8 mouse cellular contexts compared by ENCODE assay signal in genomic region chr4:116627359-116627716, GRCm38 (mm10). TPM values are rescaled to one million over a fixed set of nuclear protein-coding genes. Genes with fewer than 3 reads are reported as not detected.
DNase-seq lines count a peak whose midpoint lies in the region; ATAC-seq and TF ChIP-seq lines count a peak whose summit lies in the region.

No protein-coding gene starts in this region.

- WGBS in heart, embryonic 13.5 days, result 0% methylated on average over 13 of the region's 13 CpGs
- 0% methylated on average over 13 of the region's 13 CpGs for WGBS in kidney, postnatal 0 days
- WGBS in liver, adult 2 months, result 0% methylated on average over 13 of the region's 13 CpGs
- 0% methylated on average over 13 of the region's 13 CpGs for WGBS in stomach, embryonic 14.5 days

- peak; percentile 91 to 96 for DNase-seq in CD8-positive naive resting alpha-beta T cell, adult 2 months (ENCODE audit: low read depth in 2 of 2, low spot score in 2 of 2)
- DNase-seq in c-Kit-negative CD71-positive TER-119-positive erythroid progenitor cells, embryonic 14.5 days (ENCODE audit: low read depth, low spot score), result peak; percentile 82
- peak; percentile 72 for DNase-seq in fibroblast of lung, adult 2 months (ENCODE audit: low read depth)
- peak; percentile 97 for DNase-seq in kidney, postnatal 0 days (ENCODE audit: low spot score)
- peak; percentile 84 for DNase-seq in liver, adult 2 months (ENCODE audit: extremely low read depth, low read depth, low spot score)

- H3K27me3 ChIP-seq in heart, embryonic 13.5 days (replicated peaks), result no peaks in the 10 kb centered on the region
- H3K27me3 ChIP-seq in kidney, postnatal 0 days (ENCODE audit: insufficient read depth, low read length), result no peaks in the 10 kb centered on the region
- no peaks in the 10 kb centered on the region for H3K27me3 ChIP-seq in liver, adult 2 months (ENCODE audit: control insufficient read depth, insufficient read depth, low read length)
- H3K27me3 ChIP-seq in stomach, embryonic 14.5 days (ENCODE audit: control insufficient read depth, insufficient read depth, low read length), result no peaks in the 10 kb centered on the region

- H3K36me3 ChIP-seq in heart, embryonic 13.5 days, result peaks cover 26% of the 10 kb centered on the region
- H3K36me3 ChIP-seq in kidney, postnatal 0 days (ENCODE audit: insufficient read depth, low read length), result no peaks in the 10 kb centered on the region
- H3K36me3 ChIP-seq in liver, adult 2 months (ENCODE audit: control insufficient read depth, insufficient read depth, low read length), result no peaks in the 10 kb centered on the region
- peaks cover 4% of the 10 kb centered on the region for H3K36me3 ChIP-seq in stomach, embryonic 14.5 days (ENCODE audit: control insufficient read depth, insufficient read depth, low read length)

- peak; percentile 84 for TF ChIP-seq POLR2A in liver, adult 2 months (IDR thresholded peaks at IDR 0.05; ENCODE audit: extremely low read depth, insufficient read depth, low read length)

- H3K9ac ChIP-seq in heart, embryonic 13.5 days, result peak overlapping the region; percentile 90
- peak overlapping the region; percentile 91 for H3K9ac ChIP-seq in kidney, postnatal 0 days (ENCODE audit: low read depth, low read length)
- peak overlapping the region; percentile 95 for H3K9ac ChIP-seq in liver, adult 2 months (ENCODE audit: low read depth, low read length)
- peak overlapping the region; percentile 93 for H3K9ac ChIP-seq in stomach, embryonic 14.5 days (replicated peaks; ENCODE audit: low read depth, low read length)

- peak overlapping the region; percentile 96 for H3K27ac ChIP-seq in heart, embryonic 13.5 days (replicated peaks)
- peak overlapping the region; percentile 96 for H3K27ac ChIP-seq in kidney, postnatal 0 days
- H3K27ac ChIP-seq in liver, adult 2 months (replicated peaks; ENCODE audit: insufficient read depth, low read depth, low read length), result peak overlapping the region; percentile 88
- peak overlapping the region; percentile 98 for H3K27ac ChIP-seq in stomach, embryonic 14.5 days (ENCODE audit: low read length)

- ATAC-seq in heart, embryonic 13.5 days (ENCODE audit: extremely low read depth, insufficient number of reproducible peaks, low FRiP score, low TSS enrichment), result peak; percentile 86
- peak; percentile 93 for ATAC-seq in kidney, postnatal 0 days (replicated peaks; ENCODE audit: low FRiP score, low read depth)
- ATAC-seq in monocyte, adult 5-6 weeks (replicated peaks; ENCODE audit: insufficient number of reproducible peaks, low FRiP score, low TSS enrichment, poor library complexity, severe bottlenecking), result peak; percentile 88
- ATAC-seq in stomach, embryonic 14.5 days (ENCODE audit: insufficient number of reproducible peaks, insufficient read depth, low FRiP score, low read depth), result peak; percentile 91

- peak overlapping the region; percentile 98 for H3K4me3 ChIP-seq in heart, embryonic 13.5 days
- H3K4me3 ChIP-seq in kidney, postnatal 0 days (replicated peaks; ENCODE audit: low read depth, low read length), result peak overlapping the region; percentile 99
- H3K4me3 ChIP-seq in liver, adult 2 months (ENCODE audit: insufficient read depth, low read depth, low read length), result peak overlapping the region; percentile 99
- H3K4me3 ChIP-seq in stomach, embryonic 14.5 days (ENCODE audit: low read depth, low read length), result peak overlapping the region; percentile 100

- H3K4me1 ChIP-seq in heart, embryonic 13.5 days, result peaks cover 23% of the 10 kb centered on the region
- H3K4me1 ChIP-seq in kidney, postnatal 0 days (replicated peaks; ENCODE audit: insufficient read depth, low read length), result 0 out of 2 replicates have a peak, but pooled peaks cover 5% of the 10 kb centered on the region
- H3K4me1 ChIP-seq in liver, adult 2 months (ENCODE audit: control insufficient read depth, insufficient read depth, low read length), result no peaks in the 10 kb centered on the region; the same call in 1 of the 2 replicates
- peaks cover 12% of the 10 kb centered on the region for H3K4me1 ChIP-seq in stomach, embryonic 14.5 days (ENCODE audit: control insufficient read depth, insufficient read depth, low read length)

- peaks cover 10% of the 10 kb centered on the region; the same call in 1 of the 2 replicates for H3K79me2 ChIP-seq in liver, adult 2 months (ENCODE audit: control insufficient read depth, insufficient read depth, low read length)

- no peaks in the 10 kb centered on the region for H3K9me3 ChIP-seq in heart, embryonic 13.5 days
- no peaks in the 10 kb centered on the region for H3K9me3 ChIP-seq in kidney, postnatal 0 days (replicated peaks; ENCODE audit: low read length)
- no peaks in the 10 kb centered on the region for H3K9me3 ChIP-seq in stomach, embryonic 14.5 days (ENCODE audit: control insufficient read depth, low read depth, low read length)

- no peak for TF ChIP-seq CTCF in kidney, postnatal 0 days (IDR thresholded peaks at IDR 0.05; ENCODE audit: low read depth)
- TF ChIP-seq CTCF in liver, adult 2 months (IDR thresholded peaks at IDR 0.05; ENCODE audit: low read depth, low read length), result no peak

- peak overlapping the region; percentile 85 for H3K4me2 ChIP-seq in heart, embryonic 13.5 days
- peak overlapping the region; percentile 67 for H3K4me2 ChIP-seq in kidney, postnatal 0 days (ENCODE audit: low read length)
- H3K4me2 ChIP-seq in stomach, embryonic 14.5 days (replicated peaks; ENCODE audit: low read depth, low read length), result peak overlapping the region; percentile 67

RNA-seq across cellular contexts. Expression of gene Nasp, which starts 0.4 kb away (rescaled TPM):
- 87.3 and 87.4 TPM in 2 replicates for polyA plus RNA-seq in heart, embryonic 13.5 days (2015; fragmentation: Nextera tagmentation; extraction: Ambion mirVana)
- 82.7 and 89.6 TPM in 2 replicates for polyA plus RNA-seq in kidney, postnatal 0 days (2015; fragmentation: Nextera tagmentation; extraction: Ambion mirVana)
- 11.1 and 12.4 TPM in 2 replicates for total RNA-seq in liver, adult 2 months (2014; rRNA removed)
- 1.5 and 2.0 TPM in 2 replicates for polyA plus RNA-seq in liver, adult 2 months (2012; rRNA removed)
- total RNA-seq in monocyte, adult 5-6 weeks (2017), result 146 to 159 TPM (median 150 TPM) in 3 replicates
- polyA plus RNA-seq in stomach, embryonic 14.5 days (2014; fragmentation: Nextera tagmentation; extraction: Ambion mirVana), result 150 and 162 TPM in 2 replicates

RNA-seq across cellular contexts. Expression of gene Akr1a1, which starts 24.1 kb away (rescaled TPM):
- polyA plus RNA-seq in heart, embryonic 13.5 days (2015; fragmentation: Nextera tagmentation; extraction: Ambion mirVana), result 580 and 636 TPM in 2 replicates
- 966 and 1,010 TPM in 2 replicates for polyA plus RNA-seq in kidney, postnatal 0 days (2015; fragmentation: Nextera tagmentation; extraction: Ambion mirVana)
- total RNA-seq in liver, adult 2 months (2014; rRNA removed), result 337 and 363 TPM in 2 replicates
- polyA plus RNA-seq in liver, adult 2 months (2012; rRNA removed), result 517 and 533 TPM in 2 replicates
- total RNA-seq in monocyte, adult 5-6 weeks (2017), result 380 to 470 TPM (median 418 TPM) in 3 replicates
- 781 and 795 TPM in 2 replicates for polyA plus RNA-seq in stomach, embryonic 14.5 days (2014; fragmentation: Nextera tagmentation; extraction: Ambion mirVana)

RNA-seq across cellular contexts. Expression of gene Ccdc17, which starts 30.9 kb away (rescaled TPM):
- polyA plus RNA-seq in heart, embryonic 13.5 days (2015; fragmentation: Nextera tagmentation; extraction: Ambion mirVana), result 3.1 and 3.6 TPM in 2 replicates
- 5.9 and 7.9 TPM in 2 replicates for polyA plus RNA-seq in kidney, postnatal 0 days (2015; fragmentation: Nextera tagmentation; extraction: Ambion mirVana)
- 3.1 and 4.4 TPM in 2 replicates for total RNA-seq in liver, adult 2 months (2014; rRNA removed)
- polyA plus RNA-seq in liver, adult 2 months (2012; rRNA removed), result 5.3 and 7.6 TPM in 2 replicates
- total RNA-seq in monocyte, adult 5-6 weeks (2017), result 4.8 to 9.3 TPM (median 5.5 TPM) in 3 replicates
- 3.8 and 4.7 TPM in 2 replicates for polyA plus RNA-seq in stomach, embryonic 14.5 days (2014; fragmentation: Nextera tagmentation; extraction: Ambion mirVana)

RNA-seq across cellular contexts. Expression of gene Prdx1, which starts 58.0 kb away (rescaled TPM):
- polyA plus RNA-seq in heart, embryonic 13.5 days (2015; fragmentation: Nextera tagmentation; extraction: Ambion mirVana), result 967 and 1,034 TPM in 2 replicates
- 2,101 and 2,104 TPM in 2 replicates for polyA plus RNA-seq in kidney, postnatal 0 days (2015; fragmentation: Nextera tagmentation; extraction: Ambion mirVana)
- total RNA-seq in liver, adult 2 months (2014; rRNA removed), result 868 and 925 TPM in 2 replicates
- 376 and 421 TPM in 2 replicates for polyA plus RNA-seq in liver, adult 2 months (2012; rRNA removed)
- total RNA-seq in monocyte, adult 5-6 weeks (2017), result 173 to 407 TPM (median 323 TPM) in 3 replicates
- polyA plus RNA-seq in stomach, embryonic 14.5 days (2014; fragmentation: Nextera tagmentation; extraction: Ambion mirVana), result 1,331 and 1,341 TPM in 2 replicates

Comparison
In these comparisons a context has a peak if more than half of its experiments do, and no peak if none do; other contexts are left out.
1. Peak in every context shown above with its lines: DNase-seq, ATAC-seq, H3K4me3 ChIP-seq and H3K27ac ChIP-seq.
2. RNA of gene Nasp, which starts 0.4 kb away (polyA plus RNA-seq): 150 to 162 TPM in stomach, embryonic 14.5 days, 87.3 to 87.4 TPM in heart, embryonic 13.5 days and 82.7 to 89.6 TPM in kidney, postnatal 0 days; 1.5 to 2.0 TPM in liver, adult 2 months; every median in the first group is over 10 times any median in the second.